Mouse (Mus musculus): Measurements from ENCODE around the gene Pigk.

Gene Pigk

DNA sequence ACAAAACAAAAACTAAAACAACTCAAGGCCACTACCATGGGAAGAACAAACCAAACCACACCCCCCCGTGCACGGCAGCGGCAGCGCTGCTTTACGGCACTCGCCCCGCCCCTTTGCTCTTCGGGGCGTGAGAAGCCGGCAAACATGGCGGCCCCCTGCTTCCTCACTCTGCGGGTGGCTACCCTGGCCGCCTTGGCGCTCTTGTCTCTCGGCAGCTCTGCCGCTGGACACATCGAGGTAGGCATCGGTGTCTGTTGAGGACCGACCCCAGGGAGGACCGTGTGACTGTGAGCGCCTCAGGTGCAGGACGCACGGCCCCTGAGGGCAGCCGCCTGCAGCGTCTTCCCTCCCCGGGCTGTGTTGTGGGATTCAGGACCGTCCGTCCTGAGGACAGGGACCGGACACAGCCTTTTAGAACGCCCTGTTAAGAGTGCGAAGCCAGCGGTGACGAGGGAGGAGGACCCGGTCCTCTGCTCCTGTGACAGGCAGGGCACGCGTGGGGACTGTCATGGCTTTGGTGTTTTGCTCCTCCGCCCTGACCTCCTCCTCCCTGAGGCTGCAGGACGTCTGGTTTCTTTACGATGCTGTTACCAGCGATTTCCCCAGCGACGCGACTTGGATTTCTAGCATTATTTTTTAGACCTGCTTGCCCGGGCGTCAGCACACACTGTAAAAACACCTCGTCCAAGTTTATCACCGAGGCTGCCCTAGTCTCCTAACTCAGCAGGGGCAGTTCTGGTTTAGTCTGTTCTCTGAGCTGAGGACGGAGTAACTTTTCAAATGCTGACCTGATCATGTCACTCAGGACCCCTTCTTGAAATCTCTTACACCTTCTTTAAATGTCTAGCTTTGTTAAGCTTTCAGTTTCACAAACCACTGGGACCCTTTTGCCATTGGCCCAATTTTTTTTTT, at the start of gene Pigk:
Pigk (plus strand) TSS at position 110 of the 912 bp plus-strand sequence.
- DNase-seq (ENCODE audit: low spot score) = peak; percentile 89

DNA sequence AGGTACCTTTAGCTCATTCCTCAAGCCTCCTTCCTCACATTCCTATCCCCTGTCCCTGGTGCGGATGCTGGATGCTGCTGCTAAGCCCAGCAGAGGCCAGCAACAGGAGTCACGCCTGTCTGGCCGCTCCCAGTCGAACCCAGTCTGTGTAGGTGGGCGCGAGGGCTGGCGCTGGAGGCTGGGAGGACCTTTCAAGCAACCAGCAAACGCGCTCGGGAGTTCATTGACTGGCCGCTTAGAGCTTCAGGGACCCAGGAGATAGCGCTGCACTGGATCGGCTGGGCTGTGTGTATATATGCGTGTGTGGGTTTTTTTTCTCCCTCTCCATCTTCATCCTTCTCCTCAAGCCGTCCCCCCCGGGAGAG, 46.9 kb upstream of the Pigk start:
- no peak for DNase-seq (ENCODE audit: low spot score)

DNA sequence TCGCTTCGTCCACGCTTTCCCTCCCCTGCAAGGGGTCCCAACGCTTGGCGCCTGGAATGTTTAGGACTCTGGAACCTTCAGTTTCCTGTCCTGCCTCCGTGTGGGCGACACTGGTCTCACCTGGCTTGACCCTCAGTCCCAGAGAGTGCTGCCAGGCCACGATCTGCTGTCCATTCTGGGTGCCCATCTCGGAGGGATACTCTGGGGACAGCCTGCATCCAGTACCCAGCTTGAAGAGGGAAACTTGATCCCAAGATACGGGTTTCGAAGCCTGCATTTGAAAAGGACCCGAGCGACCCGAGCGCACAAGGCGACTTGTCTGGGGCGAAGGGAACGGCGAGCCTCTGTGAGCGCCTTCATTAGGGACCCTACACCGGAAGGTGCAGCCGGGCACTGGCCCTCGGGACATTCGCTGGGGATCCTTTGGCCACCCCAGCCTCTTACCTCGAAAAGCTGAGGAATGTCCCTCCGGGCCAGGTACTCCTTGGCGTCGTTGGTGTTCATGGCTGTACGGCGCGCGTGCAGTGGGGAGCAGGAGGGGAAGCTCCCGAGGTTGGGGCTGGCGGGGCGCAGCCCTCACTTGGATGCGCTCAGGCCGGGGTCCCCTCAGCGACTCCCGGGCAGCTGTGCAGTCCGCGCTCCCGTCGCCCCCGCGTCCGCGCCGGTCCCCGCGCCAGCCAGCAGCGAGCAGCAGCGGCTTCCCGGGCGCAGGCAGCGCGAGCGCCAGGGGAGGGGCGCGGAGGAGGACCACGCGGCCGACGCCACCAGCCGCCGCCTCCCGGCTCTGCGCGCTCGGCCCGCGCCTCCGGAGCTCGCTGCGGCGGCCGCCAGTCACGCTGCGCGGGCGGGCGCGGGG, 46.3 kb upstream of the Pigk start:
- DNase-seq (ENCODE audit: low spot score) = no peak

DNA sequence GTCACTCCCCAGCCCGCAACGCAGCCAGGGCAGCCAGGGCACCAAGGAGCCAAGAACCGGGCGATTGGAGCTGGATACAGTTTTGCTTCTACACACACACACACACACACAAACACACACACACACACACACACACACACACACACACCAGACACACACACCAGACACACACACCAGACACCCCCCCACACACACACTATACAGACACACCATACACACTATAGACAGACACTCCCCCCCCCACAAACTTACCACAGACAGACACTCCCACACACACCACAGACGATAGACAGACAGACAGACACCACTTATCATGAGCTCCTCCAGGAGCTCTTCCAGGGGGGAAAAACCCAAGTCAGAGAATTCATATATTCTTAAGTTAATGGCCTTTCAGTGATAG, 45.7 kb upstream of the Pigk start, which contains the start of gene Ak5:
Ak5 (minus strand) TSS at position 122 of the 400 bp plus-strand sequence.
- no peak for DNase-seq (ENCODE audit: low spot score)

DNA sequence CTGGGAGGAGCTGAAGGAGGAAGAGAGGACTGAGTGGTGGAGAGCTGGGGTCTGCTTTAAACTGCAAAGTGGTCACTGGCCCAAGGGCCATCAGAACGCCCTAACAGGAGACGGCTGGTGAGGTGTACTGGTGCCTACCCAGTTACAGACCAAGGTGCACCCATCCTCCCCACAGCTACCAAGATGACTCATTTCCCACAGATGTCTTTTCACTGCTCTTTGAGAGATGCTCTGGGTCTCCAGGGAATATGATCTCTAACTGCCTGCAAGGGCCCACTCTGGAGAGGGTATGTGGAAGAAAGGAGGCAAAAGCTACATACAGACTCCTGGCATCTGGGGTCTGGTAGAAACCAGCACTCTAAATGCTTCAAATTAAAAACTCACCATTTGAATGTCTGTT, 45.1 kb upstream of the Pigk start:
- no peak for DNase-seq (ENCODE audit: low spot score)

DNA sequence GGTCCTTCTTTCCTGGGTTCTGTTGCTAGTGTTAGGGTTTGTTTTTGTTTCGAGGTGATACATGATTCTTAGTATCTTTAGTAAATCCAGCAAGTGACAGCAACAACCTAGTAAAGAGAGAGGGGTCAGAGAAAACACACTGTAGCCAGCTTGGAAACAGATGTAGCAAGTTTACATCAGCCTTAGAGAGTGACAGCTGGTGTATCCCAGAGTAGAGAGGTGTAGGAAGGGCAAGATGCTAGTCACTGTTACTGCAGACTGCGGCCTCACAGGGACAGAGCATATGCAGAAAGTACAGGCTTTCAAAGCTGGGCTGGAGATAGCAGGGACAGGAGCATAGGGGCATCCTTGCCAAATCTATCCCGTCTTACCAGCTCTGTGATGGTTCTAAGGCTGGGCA, 44.1 kb upstream of the Pigk start:
- no peak for DNase-seq (ENCODE audit: low spot score)

DNA sequence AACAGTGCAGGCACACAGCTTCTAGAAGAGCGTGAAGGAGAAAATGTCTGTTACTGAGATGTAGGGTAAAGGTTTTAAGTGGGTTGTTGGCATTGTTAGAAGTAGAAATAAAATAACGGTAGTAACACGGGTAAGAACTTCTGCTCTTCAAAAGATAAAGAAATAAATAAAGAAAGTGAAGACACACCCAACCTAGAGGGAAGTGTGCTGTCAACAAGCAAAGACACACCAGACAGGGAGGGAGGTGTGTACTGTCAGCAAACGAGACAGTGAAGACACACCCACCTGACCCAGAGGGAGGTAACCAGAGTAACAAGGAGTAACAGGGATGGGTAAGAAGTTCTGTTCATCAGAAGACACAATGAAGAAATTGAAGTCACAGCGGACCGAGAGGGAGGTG, 39.2 kb upstream of the Pigk start:
- DNase-seq (ENCODE audit: low spot score) = no peak

DNA sequence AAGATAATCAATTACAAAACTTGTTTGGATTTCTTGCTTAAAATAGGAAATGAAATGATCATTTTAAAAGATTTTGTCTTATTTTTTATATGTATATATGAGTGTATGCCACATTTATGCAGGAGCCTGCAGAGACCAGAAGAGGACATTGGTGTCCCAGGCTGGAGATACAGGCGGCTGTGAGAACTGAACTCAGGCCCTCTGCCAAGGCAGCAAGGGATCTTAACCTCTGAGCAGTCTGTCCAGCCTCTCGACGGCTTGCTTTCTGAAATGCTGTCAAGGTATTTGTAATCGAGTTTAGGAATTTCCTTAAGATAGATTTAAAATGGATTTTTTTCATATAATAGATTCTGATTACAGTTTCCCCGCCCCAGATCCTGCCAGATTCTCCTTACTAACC, 25.4 kb upstream of the Pigk start:
- DNase-seq (ENCODE audit: low spot score) = no peak

DNA sequence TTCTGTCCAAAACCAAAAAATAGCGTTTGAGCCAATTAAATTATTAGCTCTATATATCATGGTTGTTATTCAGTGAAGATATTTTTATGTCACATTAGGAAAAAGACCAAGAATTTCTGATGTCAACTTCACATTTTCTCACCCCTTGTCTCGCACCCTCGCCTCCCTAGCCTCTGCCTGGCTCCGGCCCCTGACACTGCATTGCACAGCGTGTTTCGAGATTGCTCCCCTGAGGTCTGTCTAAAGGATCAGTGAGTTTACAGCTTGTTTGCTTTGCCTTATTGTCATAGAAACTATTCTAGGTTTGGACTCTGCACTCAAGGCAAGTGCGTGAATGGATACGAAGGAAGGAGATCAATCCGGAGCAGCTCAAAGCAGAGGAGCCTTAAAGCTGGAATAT, 24.8 kb upstream of the Pigk start:
- DNase-seq (ENCODE audit: low spot score) = no peak

DNA sequence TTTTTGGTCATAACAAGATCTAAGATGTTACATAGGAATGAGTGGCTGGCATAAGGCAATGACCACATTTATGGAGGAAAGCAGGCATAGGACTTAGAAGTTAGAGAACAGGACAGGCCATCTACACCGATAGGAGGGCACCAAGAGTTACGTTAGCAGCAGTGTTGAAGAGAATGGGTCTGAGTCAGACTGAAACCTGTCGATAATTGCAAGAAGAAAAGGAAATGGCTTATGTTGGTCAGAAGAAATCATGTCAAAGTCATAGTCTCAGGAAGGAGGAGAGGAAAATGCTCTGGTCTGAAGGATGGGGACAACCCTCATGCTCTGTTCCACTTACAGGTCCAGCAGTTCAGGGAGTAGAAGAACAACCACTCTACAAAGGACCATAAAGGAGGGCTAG, 18.9 kb upstream of the Pigk start:
- DNase-seq (ENCODE audit: low spot score) = no peak

DNA sequence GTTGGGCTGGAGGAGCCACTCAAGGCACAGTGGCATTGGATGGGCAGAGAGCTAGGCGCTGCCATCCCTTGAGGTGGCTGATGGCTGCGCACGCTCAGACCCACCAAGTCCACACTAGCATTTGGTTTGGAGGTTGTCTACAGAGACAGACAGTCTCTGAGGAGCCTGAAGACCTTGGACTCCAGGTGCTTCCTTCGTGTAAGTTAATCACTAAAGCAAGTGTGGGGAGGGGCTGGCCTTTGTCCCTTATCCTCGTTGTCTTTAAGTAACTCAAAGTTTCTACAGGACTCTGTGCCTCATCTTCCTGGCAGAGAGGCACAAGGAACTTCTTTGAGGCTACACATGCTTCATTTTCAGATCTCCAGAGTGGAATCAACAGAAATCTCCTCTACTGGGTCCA, 15.9 kb upstream of the Pigk start:
- DNase-seq (ENCODE audit: low spot score) = no peak

DNA sequence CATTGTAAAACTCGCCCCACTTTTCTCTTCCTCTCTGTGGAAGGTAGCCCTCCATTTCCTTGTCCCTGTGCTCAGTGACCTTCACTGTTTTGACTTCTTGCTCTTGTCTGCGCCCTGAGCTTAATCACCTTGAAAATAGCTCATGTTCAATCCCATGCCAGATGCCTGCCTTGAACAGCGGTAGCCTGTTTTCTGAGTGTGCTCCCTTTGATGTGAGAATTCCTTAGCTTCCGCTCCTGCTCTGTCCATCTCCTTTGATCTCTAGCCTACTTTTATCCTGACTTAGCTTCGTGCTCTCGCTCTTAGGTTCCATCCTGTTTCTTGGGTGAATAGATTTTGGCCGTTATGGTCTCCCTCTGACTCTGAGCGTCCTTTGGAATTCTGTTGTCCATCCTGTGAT, 14.6 kb upstream of the Pigk start:
- DNase-seq (ENCODE audit: low spot score) = no peak

DNA sequence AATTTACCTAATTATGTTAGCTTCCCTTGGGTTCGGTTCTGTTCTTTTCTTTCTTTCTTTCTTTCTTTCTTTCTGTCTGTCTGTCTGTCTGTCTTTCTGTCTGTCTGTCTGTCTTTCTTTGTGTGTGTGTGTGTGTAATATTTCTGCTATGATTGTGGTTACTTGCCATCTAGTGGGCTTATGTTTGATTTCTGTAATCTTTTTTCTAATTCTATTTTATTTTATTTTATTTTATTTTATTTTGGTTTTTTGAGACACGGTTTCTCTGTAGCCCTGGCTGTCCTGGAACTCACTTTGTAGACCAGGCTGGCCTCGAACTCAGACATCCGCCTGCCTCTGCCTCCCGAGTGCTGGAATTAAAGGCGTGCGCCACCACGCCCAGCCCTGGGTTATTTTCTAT, 12.4 kb upstream of the Pigk start:
- DNase-seq (ENCODE audit: low spot score) = peak; percentile 51

DNA sequence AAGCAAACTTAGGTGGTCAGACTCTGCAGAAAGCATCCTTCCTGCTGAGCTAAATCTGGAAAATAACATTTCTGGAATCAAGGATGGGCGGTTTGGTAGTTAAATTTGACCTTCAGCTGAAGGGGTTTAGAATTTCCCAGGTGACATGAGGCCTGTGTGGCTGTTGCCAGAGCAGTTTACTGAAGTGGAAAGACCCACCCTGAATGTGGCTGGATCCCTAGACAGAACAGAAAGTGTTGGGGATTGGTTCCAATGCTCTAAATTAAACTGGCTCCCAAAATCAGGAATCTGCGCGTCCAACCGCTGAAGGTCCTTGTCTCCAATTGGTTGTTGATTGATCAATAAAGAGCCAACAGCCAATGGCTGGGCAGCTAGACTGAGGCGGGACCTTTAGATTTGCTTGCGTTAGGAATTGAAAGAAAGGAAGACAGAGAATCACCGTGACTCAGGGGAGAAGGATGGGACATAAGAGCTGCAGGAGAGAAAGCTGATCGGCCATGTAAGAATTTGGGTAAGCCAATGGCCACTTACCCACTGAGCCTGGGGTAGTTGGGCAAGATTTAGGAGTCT, 11.5 kb upstream of the Pigk start:
- DNase-seq (ENCODE audit: low spot score) = no peak

DNA sequence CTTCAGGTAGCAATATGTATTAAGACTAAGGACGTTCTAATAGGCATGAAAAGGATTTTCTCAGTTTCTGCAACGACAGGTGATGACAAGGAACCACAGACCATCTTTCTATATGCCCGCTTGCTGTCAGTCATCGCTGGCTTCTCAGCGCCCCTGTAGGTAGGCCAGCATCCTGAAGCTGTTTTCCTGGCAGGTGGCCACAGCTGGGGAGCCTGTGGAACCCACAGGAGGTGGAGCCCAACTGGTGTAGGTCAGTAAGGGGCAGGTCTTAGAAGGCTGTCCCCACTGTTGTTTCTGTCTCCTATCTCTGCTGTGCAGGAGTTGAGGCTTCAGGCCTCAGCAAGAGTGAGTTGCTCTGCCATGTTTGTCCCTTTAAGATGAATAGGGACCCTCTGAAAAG, 8.1 kb upstream of the Pigk start:
- DNase-seq (ENCODE audit: low spot score) = no peak

DNA sequence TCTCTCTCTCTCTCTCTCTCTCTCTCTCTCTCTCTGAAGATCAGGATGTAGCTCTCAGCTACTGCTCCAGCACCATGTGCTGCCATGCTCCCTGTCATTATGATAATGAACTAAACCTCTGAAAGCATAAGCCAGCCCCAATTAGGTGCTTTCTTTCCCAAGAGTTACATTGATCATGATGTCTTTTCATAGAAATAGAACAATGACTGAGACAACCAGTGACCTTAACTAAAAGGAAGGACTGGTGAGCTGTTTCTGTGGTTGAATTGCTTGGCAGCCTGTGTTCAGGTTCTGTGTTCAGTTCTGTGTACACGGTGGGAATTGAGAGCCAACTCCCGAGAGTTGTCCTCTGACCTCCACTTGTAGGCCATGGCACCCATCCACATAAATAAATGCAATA, 7.0 kb upstream of the Pigk start:
- DNase-seq (ENCODE audit: low spot score) = no peak

DNA sequence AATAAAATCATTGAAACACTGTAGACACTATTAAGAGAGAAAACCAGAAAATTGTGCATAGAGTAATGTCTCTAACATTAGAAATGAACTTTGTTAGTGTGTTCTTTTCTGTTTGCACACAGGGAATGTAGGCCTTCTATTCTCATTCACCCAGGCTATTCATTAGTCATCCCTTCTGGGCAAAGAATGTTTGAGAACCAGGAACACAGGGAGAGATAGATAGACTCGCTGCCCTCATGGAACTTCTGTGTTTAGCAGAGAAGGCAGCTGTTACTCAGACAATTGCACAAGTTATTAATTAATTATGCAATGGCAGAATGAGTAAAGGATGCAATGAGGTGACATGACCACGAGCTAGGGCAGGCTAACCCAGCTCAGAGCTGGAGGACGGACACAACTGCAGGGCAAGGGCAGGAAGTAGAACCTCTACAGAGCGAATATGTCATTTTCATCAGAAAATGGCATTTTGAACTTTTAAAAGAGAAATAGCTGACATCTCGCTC, 6.5 kb upstream of the Pigk start:
- no peak for DNase-seq (ENCODE audit: low spot score)

DNA sequence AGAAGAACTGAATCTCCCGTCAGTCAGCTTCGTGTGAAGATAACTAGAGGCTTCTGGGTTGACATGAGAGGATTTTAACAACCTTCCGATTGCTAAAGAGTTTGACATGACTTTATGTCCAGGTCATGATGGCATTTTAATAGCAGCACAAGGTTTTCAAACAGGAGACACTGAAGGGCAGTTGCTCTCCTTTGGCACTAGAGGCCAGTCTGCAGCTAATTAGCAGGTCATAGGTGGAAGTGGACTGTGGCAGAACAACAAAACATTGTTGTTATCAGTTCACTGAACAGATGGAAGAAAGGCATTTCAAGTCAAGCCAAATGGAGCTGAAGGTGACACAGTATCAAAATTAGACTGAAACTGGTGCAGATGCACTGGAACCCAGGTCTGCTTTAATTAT, 4.0 kb upstream of the Pigk start:
- no peak for DNase-seq (ENCODE audit: low spot score)

DNA sequence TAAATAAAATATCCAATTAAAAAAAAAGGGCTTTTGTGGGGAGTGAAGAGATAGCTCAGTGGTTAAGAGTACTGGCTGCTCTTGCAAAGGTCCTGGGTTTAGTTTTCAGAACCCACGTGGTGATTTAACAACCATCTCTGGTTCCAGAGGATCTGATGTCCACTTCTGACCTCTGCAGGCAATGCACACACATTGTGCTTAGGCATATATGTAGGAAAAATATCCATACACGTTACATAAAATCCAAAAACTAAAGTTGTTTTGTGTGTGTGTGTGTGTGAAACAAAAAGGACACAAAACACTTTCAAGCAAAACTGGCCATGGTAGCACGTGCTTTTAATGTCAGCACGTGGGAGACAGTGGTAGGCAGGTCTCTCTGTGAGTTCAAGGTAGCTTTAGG, 943 bp upstream of the Pigk start:
- no peak for DNase-seq (ENCODE audit: low spot score)

DNA sequence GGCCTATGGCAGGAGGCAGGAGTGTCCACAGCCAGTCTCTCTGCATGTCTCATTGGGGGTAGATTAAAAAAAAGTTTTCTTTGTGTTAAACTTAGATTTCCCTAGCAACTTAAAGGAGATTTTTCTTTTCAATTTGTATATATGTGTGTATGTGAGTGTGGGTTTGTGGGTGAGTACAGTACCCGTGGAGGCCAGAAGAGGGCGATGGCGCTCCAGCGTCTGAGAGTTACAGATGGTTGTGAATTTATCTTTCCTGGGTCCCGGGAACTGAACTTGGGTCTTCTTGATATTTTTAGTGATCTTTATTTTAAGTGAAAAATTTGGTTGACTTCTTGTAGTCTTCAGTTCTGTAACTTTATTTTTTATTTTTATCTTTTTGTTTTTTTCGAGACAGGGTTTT, 7.4 kb downstream of the Pigk start:
- peak; percentile 29 for DNase-seq (ENCODE audit: low spot score)

DNA sequence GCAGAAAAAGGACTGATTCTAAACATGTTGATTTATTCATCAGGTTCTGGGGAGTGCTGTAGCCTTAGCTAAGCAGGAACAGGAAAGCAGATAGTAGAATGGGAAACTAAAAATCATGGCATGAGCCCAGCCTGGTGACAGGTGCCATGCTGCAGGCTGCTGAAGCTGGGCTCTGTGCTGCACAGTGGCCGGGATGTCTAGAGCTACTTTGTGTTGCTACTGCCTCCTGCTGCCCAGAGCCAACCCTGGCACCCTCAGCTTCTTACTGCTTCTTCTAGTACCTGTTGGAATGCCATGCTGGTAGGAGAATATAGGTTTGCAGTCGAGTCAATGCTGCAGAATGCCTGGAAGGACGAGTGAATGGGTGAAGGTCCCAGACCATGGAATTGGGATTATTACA, 8.9 kb downstream of the Pigk start:
- no peak for DNase-seq (ENCODE audit: low spot score)

DNA sequence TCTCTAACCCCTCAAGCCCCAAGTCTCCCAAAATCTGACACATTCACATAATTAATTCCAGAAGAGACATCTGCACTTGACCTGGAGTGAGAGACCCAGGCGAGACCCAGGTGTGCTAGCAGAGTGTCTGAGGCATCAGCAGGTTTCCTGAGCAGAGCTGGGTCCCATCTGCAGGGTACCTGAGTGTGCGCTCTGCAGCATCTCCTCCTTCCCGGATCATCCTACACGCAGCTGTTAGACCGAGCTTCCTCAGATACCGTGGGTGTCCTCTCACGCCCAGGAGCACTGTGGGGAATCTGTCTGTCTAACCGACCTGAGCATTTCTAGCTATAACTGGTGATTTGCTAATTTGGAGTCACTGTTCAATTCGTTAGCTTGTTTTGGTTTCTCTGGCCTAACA, 10.5 kb downstream of the Pigk start:
- no peak for DNase-seq (ENCODE audit: low spot score)

DNA sequence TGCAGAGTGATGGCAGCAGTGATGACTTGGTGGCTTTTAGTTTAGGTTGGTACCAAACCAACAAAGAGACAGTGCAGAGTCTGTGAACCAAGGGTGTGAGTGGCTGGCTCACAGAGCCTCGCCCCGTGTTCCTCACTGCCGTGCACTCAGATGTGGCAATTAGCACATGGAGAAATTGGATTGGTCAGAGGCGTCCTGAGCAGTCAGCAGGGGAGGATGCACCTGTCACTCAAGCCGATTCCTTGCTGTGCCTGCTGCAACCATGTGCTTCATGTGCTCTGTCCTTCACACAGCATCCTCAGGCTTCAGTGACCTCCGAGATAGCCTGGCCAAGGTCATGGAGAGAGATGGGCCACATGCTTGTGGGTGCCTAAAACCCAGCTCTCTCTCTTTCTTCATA, 14.3 kb downstream of the Pigk start:
- DNase-seq (ENCODE audit: low spot score) = no peak
